Mouse (Mus musculus) liver, embryonic 14.5 days (tissue): ENCODE results near the gene Smyd3.

Experiments
- CTCF ChIP-seq: IDR thresholded peaks from 2 replicates; pipeline ENCODE4 v1.5.1; 2016; ENCODE audit warnings: antibody characterized with exemption, low read depth, control low read depth
- EP300 ChIP-seq: IDR thresholded peaks from 2 replicates; pipeline ENCODE4 v1.6.1; 2016; ENCODE audit warnings: antibody characterized with exemption, low read depth

GRCm38 (mm10) chr1:179169161-179169560 lies 348.7 kb downstream of the Smyd3 start:
- TF ChIP-seq CTCF (no peak), EP300 (no peak)
